Mouse (Mus musculus) gastrocnemius, postnatal 10 days (tissue): ENCODE data around the gene Lhx9. TPM values are rescaled to one million over a fixed set of nuclear protein-coding genes. Genes with fewer than 3 reads are reported as not detected.

Experiments used
- DNase-seq: peaks from one replicate; pipeline ENCODE4 v3.0.0; 2021; ENCODE audit warnings: mixed read lengths
- long read RNA-seq, 2 experiments: library from polyadenylated mRNA; stranded (forward); transcript quantifications; one replicate each; pipeline ENCODE4 v2.0.0; 2021
- total RNA-seq, 2 experiments: library from RNA; stranded (reverse); gene quantifications; 2 replicates each; pipeline ENCODE4 v1.2.3; 2021

Gene Lhx9
- not detected for total RNA-seq
- long read RNA-seq, experiment 1, result 0 reads
- long read RNA-seq, experiment 2, result 0 reads

DNA sequence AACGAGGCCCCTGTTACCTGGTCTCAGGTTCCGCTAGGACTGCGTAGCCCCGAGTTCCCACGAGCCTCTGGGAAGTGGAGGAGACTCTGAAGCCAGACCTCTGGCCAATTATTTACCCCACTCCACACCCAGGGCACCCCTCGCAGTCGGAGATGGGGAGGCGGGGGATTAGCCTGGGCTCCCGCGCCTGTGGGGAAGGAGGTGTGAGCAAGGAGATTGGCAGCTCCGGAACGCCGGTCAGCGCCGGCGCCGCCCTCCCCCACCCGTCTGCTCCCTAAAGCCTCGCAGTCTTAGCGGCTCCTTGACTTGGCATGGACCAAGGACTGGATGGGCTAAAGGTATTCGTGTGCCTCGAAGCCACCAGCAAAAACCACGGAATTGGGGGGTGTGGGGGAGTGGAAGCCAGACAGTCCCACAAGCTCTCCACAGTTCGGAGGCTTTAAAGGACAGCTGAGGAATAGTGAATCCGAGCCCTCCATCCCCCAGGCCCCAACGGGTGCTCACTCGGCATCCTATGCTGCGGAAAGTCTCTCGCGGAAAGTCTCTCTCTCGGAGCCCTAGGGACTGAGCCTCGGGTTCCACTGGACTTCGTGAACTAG is at the start of gene Lhx9:
Gene Lhx9 (minus strand): TSS at position 67 of the 599 bp plus-strand sequence.
- DNase-seq, result no peak

DNA sequence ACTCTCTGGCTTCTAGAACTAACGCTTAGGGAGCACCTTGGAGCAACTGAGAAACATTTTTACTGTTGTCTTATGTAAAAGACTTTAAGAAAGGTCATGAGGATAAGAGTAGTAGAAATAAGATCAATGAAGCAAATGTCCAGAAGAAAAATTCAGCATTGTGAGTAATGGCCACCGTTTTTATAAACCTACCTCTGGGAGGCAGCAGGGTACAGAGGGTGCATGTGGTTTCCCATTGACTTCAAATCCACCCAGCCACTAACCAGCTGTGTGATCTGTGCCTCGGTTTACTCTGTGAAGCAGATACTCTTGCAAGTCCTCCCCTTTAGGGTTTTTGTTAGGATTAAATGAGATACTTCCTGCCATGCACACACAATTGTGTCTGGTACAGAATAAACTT is 47.7 kb upstream of the Lhx9 start:
- DNase-seq, result no peak

DNA sequence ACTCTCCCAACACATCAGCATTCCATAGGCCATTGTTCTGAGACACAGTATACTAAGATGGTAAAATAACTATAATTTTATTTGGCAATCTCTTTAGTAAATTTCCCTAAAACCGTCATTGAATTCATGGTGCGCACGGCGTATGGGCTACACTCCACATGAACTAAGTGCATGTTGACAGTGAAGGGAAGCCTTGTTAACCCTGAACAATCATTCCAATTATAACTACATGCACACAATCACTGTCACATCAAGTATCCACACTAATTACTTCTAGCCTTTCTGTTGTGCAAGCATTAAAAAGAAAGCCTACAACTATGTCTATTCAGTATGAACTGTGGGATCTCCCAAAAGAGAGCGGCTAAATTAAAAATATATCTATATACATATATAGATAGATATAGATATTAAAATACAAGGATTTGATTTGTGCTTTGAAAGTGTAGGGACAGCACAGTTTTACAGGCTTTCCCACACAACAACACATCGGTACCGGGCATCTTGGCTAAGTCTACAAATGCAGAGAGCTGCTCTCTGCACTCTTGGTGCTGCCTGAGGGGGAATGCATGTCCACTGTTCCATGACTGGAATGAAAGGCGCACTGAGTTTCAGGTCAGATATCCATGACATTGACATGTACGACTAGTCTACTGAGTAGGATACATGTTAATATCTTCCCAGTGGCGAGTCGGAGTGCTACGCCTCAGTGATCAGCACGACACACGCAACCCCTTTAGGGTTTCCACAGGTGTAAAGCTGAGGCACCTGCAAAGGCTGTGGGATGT is 29.3 kb upstream of the Lhx9 start:
- DNase-seq, result no peak

DNA sequence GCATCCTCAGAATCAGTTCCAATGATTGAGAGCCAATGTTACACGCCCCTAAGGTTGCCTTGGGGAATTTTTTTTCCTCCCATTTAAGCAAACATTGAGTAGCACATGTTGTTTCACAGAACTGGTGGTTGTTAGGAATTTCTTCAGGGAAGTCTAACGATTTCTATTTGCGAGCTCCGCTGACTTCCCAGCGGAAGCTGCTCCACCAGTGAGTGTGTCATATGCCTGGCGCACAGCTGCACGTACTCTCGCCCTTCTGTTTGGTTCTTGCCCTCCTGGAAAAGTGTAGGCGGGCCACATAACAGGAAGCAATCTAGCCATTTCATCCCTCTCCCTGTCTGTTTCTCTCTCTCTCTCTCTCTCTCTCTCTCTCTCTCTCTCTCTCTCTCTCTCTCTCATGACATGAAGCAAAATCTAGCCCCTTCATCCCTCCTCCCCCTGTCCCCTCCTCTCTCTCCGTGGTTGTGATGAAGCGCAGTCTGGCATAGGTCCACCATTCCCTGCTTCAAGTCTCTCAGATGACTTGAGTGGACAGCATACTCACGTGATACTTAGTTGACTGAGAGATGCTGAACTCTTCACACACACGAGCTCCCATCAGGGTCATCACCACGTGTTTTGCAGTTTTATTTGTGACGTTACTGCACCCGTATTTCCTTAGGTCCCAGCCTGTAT is 28.1 kb upstream of the Lhx9 start:
- DNase-seq, result no peak

DNA sequence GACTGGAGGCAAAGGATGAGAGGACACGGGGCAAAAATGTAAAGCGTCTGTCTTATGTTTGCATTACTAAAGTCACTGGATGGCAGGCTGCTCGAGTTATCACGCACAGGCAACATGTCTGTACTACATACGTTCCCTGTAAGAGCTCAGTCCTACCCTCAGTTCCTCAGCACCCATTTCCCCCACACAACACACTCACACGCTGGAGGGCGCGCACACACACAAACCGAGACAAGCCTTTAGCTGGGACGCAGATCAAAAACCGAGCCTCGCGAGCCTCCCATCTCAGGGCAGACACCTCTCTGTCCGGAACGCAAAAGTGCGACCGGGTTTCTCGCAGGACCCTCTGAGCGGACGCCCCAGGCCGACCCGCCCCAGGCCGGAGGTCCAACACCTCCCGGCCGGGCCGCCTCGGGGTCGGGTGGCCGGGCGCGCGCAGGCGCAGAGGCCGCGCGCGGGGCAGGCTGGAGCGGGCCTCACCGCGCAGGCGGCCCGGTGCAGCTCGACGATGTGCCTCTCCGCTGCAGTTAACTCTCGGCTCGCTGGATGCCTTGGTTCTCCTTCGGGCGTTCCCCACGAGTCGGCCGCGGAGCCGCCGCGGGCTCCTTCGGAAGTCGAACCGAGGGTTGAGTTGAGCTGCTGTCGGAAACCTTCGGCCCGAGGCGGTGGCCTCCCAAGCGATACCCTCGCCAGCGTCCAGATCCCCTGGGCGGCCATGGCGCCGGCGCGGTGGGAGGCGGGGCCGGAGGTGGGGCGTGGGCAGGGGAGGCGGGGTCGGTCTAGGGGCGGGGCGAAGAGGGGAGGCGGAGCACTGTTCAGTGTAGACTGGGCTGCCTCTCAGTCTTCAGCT is 7.9 kb upstream of the Lhx9 start, which contains the start of gene 2310009B15Rik:
Gene 2310009B15Rik (minus strand): TSS at position 752 of the 850 bp plus-strand sequence.
- peak; percentile 89 for DNase-seq

DNA sequence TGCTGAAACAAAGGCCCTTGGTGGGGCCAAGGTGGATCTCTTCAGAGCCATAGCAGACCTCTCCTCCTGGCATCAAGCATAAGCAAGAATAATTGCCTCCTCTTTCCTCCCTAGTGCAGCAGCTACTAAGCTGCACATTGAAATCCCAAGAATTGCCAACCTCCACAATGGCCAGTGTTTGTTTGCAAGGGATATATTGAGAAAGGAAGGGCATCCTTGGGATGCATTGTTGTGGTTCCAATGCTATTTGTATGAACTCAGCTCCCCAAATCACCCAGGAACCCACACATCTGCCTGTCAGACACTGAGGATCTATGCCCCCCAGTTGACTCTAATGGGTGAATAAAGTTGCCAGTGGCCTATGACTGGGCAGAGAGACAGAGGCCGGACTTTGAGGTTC is 2.4 kb upstream of the Lhx9 start:
- no peak for DNase-seq

DNA sequence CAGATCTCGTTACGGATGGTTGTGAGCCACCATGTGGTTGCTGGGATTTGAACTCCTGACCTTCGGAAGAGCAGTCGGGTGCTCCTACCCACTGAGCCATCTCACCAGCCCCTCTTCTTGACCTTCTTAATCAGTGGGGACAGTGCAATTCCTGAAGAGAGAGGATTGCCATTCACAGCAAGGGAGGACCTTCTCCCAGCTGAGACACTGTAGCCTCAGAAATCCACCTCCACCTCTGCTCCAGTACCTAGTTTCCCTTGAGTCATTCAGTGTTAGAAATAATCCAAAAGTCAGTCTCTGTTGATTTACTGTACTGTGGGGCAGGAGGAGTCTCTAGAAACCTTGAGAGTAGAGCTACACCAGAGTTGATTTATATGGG is 1.8 kb upstream of the Lhx9 start:
- no peak for DNase-seq

DNA sequence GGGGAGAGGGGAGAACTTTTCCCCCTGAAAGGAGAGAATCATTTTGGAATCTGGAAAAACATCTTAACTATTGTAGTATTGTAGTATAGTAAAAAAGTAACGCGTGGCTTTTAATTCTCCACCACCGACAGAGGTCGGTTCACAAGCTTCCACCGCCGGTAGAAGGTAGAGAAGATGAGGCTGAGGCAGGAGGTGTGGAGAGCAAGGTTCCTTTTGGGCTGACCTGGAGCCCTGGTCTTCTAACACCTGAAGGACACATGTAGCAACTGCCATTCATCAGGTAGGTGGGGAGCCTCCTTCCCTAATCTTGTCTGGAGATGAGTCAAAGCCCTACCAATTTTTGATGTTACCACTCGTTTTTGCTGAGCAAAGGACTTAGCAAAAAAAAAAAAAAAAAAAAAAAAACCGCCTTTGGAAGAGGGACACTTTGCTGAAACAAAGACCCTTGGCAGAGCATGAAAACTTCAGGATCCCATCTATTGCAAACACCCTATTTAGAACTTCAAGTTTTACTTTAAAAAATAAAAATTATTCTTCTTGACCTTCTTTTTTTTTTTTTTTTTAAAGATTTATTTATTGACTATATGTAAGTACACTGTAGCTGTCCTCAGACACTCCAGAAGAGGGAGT is 1.3 kb upstream of the Lhx9 start:
- DNase-seq, result no peak

DNA sequence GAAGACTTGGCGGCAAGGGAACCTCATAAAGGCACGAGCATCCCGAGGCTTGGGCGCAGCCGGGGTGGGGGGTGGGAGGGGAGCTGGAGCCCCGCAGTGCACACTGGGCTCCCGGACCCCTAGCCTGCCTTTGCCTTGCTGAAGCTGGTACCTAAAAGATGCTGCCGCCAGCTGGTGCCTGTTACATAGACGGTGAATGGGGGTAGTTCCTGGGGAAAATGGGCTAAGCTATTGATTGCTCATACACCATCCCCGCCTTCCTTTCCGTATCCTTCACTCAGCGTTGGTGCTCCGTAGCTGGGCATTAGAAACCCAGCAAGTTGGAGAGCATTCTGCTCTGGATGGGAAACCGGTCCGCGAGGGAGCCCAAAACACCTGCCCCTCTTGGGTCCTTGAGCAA is 351 bp downstream of the Lhx9 start:
- DNase-seq, result no peak

DNA sequence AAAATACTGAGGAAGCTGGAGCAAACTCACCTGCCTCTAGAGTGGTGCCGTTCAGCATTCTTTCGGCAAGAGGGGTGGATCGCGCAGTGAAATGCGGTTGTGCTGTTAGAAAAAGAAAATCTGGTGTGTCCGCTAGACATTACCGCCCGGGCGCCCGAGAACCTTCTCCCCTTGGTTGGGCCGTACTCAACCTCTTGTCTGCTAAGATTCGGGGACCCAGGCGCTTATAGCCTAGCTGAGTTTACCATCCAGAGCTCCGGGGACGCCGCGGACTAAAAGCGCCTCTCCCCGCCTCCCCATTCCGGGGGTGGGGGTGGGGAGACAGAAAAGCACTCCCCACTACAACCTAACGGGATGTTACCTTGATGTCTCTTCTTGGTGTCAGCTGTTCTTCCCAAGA is 1.2 kb downstream of the Lhx9 start:
- no peak for DNase-seq

DNA sequence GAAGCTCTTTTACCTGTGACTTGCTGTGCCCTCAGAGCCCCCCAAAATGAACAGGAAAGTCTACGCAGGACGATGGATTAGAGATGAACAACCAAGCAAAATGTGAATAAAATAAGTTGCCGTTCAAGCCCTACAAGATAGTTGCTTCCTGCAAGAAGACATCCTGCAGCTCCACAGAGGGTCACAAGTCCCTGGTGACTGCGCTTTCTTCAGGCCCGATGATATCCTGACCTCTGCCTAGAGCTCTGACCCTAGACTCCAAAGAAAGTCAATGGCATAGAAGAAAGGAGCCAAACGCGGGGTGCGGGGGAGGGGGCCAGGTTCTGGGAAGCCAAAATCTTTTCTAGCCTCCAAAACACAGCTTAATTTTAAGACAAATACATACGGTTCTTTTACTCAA is 1.8 kb downstream of the Lhx9 start:
- no peak for DNase-seq

DNA sequence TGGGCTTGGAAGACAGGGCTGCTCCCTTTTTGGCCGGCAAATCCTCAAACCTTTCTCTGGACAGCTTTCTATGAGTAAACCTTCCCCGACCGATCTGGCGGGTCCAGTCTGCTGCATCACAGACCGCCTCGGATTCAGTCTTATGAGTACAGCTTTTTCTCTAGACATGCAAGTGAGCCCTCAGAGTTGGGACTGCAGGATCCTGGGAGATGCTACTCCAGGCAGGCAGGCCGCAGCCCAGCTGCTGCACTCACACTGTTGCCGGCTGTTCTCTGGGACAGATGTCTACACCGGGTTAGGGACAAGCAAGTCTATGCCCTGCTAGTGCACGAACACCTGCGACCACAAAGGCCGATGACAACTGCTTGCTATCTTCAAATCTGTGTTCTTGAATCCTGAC is 2.2 kb downstream of the Lhx9 start:
- DNase-seq, result no peak

DNA sequence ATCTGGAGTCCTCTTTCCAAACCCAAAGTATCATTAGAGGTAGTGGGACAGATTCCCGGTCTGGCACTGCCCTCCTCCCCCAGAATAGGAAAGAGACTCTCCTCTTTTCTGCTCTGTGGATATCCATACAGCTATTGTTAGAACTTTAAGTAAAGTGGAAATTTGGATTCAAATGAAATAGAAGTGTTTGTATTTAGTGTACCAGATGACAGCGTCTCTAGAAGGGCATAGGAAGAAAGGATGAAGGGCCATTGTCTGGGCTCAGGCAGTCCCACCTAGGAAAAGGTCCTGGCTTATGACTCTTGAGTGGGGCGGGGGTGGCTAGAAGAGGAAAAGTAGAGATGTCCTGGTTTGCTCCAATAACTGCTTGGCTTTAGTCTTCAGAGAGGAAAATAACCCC is 2.9 kb downstream of the Lhx9 start:
- DNase-seq, result no peak

DNA sequence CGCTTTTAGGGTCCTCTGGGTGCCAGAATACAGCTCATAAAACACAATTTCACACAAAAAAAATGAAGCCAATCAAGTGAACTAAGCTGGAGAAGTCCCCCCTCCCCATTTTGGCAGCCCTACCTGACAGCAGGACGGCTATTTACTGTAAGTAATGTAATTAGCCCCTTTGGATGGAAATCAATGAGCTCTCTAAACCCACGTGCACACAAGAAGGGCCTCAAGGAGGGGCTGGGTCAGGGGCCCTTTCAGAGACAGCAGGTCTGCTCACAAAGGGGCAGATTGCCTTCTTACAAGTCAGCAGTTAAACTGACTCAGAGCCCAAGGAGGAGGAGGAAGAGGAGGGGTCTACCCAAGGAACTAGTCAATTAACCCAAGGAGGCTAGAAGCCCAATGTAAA is 4.2 kb downstream of the Lhx9 start:
- no peak for DNase-seq

DNA sequence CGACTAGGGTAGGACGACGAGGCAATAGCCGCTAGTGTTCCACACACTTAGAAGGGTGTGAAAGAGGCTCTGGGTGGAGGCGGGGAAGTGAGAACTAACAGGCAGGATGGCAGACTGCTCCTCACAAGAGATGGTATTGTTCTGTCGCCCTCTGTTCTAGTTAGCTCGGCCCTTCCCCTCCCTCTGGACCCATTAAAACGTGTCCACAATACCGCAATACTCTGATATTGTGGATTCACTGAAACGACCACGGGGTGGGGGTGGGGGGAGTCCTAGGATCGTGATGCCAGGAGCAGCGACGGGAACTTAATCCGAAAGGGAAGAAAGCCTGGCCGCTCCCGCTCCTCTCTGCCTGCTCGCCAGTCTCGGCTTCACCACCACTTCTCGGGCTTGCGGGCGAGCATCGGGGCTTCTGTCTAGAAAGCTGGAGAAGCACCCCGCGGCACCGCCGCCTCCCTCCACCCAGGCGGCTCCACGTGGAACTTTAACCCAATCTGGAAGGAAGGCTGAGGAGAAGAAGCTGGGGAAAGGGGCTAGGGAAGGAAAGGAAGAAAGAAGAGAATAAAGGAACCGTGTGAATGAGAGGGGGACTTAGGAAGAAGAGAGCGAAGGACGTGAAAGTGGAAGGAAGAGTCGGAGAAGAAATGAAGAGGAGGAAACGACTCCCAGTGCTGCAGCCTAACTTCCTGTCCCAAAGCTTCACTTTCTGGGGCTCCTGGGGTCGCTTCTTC is 4.9 kb downstream of the Lhx9 start:
- DNase-seq, result no peak

DNA sequence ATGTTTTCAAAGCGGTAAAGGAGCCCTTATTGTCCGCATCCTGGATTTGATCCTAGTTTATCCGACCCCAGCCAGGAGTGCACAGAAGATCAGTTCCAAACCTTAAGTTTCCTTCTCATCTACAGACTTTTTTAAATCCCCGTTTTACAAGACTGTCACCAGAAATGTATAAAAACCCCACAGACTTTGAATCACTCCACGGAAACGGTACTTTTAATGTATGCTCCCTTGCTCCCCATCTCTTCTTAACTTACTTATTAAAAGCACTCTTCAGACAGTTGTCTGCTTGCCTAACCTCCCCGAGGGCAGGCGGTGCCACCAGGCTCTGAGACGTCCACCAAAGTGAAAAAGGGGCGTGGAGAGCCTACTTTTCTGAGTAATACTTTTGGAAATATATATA is 5.6 kb downstream of the Lhx9 start:
- DNase-seq, result no peak

DNA sequence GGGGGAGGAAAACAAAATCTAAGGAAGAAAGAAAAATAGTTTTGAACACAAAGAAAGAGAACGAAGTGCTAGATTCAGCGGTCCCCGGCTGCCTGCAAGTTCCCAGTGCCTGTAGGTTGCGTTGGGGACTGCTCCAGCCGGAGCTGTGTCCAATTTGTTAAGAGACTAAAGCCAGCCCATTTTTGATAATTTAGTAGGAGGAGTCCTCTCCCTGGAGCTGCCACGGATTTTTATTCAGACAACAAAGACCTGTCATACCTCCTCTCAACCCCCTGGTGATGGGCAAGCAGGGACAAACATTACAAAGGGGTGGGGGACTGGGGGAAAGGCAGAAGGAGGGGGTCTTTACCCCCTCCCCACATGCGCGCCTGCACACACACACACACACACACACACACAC is 6.1 kb downstream of the Lhx9 start:
- no peak for DNase-seq

DNA sequence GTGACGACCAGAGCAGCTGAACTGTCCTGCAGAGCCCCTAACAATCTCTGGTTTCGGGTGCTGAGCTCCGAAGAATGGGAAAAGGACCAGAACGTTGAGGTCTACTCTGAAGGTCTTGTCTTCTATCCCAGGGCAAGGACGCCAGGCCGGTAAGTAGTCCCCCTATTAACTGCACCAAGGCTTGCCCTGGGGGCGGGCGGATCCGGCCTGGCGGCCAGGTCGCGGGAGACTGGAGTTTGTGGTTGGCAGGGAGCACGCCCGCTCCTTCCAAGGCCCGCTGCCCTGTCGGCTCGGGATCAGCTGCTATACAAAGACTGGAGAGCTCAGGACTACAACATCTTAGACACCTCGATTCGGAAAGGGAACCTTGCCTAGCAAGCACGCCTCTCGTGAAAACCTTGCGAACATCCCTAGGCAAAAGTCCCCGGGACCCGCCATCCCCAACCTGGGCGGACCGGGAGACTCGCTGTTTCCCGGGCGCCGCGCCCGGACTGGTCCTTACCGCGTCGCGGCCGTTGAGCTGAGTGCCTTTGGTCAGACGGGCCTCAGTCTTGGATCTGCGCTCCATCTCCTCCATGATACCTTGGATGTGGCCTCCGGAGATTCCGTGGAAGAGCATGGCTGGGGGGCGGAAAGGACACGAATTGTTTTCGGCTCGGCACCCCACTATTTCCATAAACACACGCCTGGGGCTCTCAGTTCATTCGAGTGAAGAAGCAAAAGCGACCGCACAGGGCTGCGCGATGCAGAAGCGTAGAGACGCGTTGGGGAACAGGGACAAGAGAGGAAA is 6.9 kb downstream of the Lhx9 start:
- peak; percentile 46 for DNase-seq

DNA sequence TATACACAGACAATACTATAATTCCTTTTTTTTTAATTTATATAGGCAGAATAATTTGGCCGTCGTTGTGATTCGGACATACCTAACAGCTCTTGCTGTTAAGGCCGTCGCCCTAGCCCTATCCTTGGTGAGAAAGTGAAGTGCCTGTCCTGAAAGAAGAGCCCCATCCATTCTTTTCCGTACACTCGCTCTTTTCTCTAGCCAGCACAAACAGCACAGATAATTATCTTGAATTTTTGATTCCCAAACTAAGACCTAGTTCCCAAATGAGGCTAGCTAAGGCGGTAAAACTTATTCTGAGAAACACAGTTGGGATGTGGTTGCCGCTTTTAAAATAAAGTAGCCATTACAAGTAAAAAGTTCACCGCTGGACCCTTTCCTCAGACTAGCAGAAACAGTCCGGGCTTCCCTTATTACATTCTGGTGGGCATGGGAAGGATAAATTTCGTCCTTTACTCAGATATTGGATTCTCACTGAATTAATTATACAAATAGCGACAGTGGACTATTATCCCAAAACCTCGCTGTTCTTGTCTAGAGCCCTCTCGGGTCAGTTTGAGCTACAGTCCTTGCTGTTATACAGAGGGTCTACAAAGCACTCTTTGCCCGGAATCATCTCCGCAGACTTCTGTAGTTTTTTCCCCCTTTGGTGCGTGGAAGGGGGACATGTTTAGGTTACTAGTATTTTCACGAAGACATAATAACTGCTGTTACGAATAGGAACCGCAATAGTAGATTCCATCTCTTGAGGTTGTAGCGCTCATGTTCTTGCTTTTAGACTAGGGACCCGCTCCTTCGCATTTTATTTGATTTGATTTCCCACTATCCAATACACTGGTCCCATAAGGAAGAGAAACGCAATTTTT is 7.7 kb downstream of the Lhx9 start:
- no peak for DNase-seq
